Mouse (Mus musculus) retina, embryonic 14.5 days (tissue): ENCODE measurements around the gene Srsf10.
A peak's percentile ranks its signal among the peaks of the same experiment; 100 is the strongest.

Source experiments
- DNase-seq: peaks from one replicate; pipeline ENCODE4 v3.0.0-alpha.2; 2015; ENCODE audit warnings: low spot score

Gene Srsf10

GRCm38 (mm10) chr4:135885676-135886075, 30.1 kb downstream of the Srsf10 start:
- DNase-seq, result no peak

DNA sequence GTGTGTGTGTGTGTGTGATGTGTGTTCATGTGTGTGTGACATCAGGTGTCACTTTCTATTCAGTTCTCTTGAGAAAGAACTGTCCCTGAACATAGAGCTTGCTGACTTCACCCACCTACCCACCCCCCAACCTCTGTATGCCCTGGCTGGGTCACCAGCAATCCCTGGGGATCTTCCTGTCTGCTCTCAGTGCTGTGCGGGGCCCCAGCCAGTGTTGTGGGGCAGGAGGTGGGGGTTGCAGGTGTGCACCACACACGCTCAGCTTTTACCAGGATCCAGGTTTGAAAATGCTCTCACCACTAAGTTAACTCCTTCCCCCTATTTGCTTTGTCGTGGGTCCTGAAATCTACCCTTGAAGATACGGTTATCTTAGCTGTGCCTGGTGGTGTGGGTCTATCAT, 30.6 kb downstream of the Srsf10 start:
- DNase-seq, result no peak

GRCm38 (mm10) chr4:135888448-135889057, 33.0 kb downstream of the Srsf10 start:
- no peak for DNase-seq

- no peak for DNase-seq
Measured at GRCm38 (mm10) chr4:135889146-135889883, 33.8 kb downstream of the Srsf10 start.

- peak; percentile 88 for DNase-seq
Measured at GRCm38 (mm10) chr4:135889884-135890283, 34.3 kb downstream of the Srsf10 start.

DNA sequence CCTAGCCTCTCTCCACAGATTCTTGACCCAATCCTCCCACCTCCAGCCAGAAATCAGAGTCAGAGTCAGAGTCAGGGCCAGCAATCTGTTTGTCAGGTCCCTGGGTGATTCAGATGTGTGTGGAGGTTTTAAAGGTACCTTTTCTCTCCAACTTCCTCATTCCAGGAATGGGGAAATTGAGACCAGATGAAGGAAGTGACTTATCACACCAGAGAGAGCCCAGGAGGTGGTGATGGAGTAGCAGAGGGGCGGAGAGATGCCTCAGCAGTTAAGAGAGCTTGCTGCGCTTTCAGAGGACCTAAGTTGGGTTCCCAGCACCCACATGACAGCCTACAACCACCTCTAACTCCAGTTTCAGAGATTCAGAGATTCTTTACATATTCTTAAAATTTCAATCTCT, 36.0 kb downstream of the Srsf10 start:
- no peak for DNase-seq

DNA sequence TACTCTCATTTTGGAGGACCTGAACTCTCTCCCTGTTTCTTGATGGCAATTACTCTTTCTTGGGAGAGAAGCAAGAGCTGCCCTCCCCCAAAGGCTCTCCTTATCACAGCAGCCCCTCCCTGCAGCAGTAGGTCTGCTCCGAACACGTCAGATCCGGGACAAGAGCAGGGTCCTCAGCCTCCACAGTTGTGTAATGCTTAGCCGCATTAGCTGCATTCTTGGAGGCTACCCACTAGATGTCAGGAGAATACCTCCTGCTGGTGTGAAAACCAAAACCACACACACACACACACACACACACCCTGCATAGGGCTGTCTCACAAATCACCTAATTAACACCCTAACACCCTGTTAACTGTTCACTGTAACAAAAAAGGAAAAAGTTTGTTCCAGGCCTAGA, 37.3 kb downstream of the Srsf10 start:
- no peak for DNase-seq

GRCm38 (mm10) chr4:135895071-135895571, 39.6 kb downstream of the Srsf10 start, which contains the start of gene Cnr2:
Gene Cnr2 (plus strand): TSS chr4:135895394.
- DNase-seq, result no peak

DNA sequence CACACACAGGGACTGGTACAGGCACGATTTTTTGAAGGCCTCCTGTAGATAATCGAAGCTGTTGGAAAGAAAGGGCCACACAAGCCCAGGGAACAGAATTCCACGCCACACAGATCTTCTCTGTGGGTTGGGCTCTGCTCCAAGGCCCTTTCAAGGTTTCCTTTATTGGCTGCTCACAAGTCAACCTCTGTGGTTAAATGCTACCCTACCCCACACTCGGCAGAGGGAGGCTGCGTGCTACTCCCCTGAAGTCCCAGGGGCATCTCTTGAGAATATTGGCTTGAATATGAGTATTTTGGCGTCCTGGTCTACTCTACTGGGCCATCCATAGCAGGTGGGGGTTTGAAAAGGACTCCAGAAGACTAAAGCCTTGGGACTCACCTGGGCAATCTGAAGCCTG, 40.6 kb downstream of the Srsf10 start:
- DNase-seq, result no peak

GRCm38 (mm10) chr4:135898380-135899049, 43.0 kb downstream of the Srsf10 start:
- no peak for DNase-seq

DNA sequence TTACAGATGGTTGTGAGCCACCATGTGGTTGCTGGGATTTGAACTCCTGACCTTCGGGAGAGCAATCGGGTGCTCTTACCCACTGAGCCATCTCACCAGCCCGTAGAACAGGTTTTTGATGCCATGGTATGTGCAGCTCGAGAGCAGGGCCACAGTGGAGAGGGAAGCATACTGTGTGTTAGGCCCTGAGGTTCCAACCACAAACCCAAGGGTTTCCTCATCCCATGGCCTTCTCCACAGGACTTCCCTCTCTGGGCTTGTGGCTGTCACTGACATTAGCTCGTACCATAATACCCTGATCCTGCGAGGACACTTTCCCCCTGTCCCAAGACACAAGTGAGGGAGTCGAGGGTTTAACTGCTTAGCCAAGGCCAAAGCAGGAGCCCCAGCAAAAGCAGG, 43.5 kb downstream of the Srsf10 start:
- no peak for DNase-seq

DNA sequence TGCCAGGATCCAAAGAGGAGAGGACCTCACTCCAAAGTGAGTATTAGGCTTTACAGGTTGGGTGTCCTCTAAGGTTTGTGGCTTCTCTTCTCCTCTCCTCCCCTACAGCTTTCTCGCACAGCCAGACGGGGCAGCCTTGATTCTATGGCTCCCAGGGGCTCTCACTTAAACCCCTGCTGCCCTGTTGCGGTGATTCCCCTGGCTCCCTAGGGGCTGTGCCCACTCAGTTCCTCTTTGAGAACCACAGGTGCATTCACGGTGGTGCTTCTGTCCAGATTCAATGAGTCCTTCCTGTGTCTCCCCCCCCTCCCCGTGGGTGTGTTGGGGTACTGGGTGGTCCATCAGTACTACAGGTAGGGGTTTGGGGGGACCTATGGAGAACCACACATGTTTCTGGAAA, 44.5 kb downstream of the Srsf10 start:
- DNase-seq, result no peak

DNA sequence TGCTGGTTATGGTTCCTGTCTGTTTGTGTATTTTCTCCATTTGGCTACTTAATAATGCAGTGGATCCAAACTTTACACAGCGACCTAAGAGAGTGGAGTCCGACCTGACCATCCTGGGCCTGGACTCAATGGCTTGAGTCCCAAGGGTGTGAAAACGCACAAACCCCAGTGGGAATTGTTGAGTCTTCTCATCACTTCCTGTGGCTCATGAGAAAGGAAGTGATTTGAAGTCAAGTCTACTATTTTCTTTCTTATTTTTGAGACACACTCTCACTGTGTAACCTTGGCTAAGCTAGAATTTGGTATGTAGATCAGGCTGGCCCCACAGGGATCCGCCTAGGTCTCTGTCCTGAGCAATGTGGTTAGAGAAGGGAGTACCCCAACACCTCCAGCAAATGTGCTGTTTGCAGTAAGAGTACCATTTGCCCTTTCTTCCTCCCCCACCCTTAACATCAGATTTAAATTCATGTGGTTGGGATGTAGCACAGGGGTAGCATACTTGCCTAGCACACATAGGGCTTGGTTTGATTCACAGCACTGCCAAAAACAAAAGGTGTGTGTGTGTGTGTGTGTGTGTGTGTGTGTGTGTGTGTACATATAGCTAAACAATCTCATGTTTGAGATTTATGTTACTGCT, 47.2 kb downstream of the Srsf10 start:
- no peak for DNase-seq

DNA sequence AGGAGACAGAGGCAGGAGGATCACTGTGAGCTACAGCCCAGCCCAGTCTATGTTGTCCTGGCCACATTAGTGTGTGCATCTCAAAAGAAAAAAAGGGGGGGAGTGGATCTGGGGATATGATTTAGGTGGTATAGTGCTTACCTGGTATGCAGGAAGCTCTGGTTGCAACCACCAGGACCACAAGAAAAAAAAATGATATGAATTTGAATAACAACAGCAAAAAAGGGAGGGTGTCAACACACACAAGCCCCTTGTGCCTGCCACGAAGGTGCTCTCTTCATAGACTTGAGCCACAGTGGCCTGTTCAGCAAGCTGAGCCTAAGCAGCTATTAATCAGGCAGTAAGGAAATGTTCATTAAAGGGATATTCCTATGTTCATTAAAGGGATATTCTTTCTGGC, 49.3 kb downstream of the Srsf10 start:
- no peak for DNase-seq

GRCm38 (mm10) chr4:135906633-135907032, 51.1 kb downstream of the Srsf10 start:
- DNase-seq, result no peak

GRCm38 (mm10) chr4:135909326-135910066, 53.9 kb downstream of the Srsf10 start:
- no peak for DNase-seq

GRCm38 (mm10) chr4:135911531-135911930, 56.0 kb downstream of the Srsf10 start:
- no peak for DNase-seq

GRCm38 (mm10) chr4:135912164-135912563, 56.6 kb downstream of the Srsf10 start:
- DNase-seq, result no peak

- DNase-seq, result peak; percentile 71
Measured at GRCm38 (mm10) chr4:135912835-135913234, 57.3 kb downstream of the Srsf10 start.

- DNase-seq, result no peak
Measured at GRCm38 (mm10) chr4:135913433-135913832, 57.9 kb downstream of the Srsf10 start.

GRCm38 (mm10) chr4:135918635-135919279, 63.2 kb downstream of the Srsf10 start:
- DNase-seq, result no peak
